8 mouse cellular contexts compared by ENCODE assay signal in genomic region chr3:96238954-96239793, GRCm38 (mm10). TPM values are rescaled to one million over a fixed set of nuclear protein-coding genes. Genes with fewer than 3 reads are reported as not detected.
DNase-seq lines count a peak whose midpoint lies in the region; ATAC-seq and TF ChIP-seq lines count a peak whose summit lies in the region.
"Not testable (repeated sequence)": the region's sequence is repeated elsewhere in the genome, so short reads cannot be mapped to it uniquely, and the experiment has no call there.

TSS of gene Hist2h3c2 (minus strand) at chr3:96239127.

- TF ChIP-seq POLR2A in cortical plate, adult 2 months (IDR thresholded peaks at IDR 0.05; ENCODE audit: extremely low read depth, insufficient read depth, low read length); testis, adult 2 months (IDR thresholded peaks at IDR 0.05; ENCODE audit: control insufficient read depth, low read depth, low read length): not testable (repeated sequence)
- TF ChIP-seq POLR2A in lung, adult 2 months (IDR thresholded peaks at IDR 0.05; ENCODE audit: borderline replicate concordance, extremely low read depth, low read depth, low read length): peak; percentile 29; the same call in 1 of the 2 replicates

- peak within 1 kb of the TSS; percentile 77; the same call in 1 of the 2 replicates for H3K27ac ChIP-seq in cortical plate, adult 2 months (ENCODE audit: insufficient read depth, low read length)
- peak within 1 kb of the TSS; percentile 76 for H3K27ac ChIP-seq in hindbrain, embryonic 12.5 days
- H3K27ac ChIP-seq in neural tube, embryonic 12.5 days: 0 out of 2 replicates have a peak within 1 kb of the TSS, but pooled peaks have one; percentile 2
- peak within 1 kb of the TSS; percentile 76 for H3K27ac ChIP-seq in testis, adult 2 months (ENCODE audit: control insufficient read depth, insufficient read depth, low read depth, low read length)

- ATAC-seq in hindbrain, embryonic 12.5 days (ENCODE audit: low FRiP score): peak; percentile 93
- peak; percentile 91 for ATAC-seq in neural tube, embryonic 12.5 days (ENCODE audit: low FRiP score, low read depth)

- not testable (repeated sequence) for H3K9me3 ChIP-seq in hindbrain, embryonic 12.5 days (replicated peaks); neural tube, embryonic 12.5 days

- H3K4me3 ChIP-seq in cortical plate, adult 2 months (ENCODE audit: insufficient read depth, low read length): peak within 1 kb of the TSS; percentile 69
- H3K4me3 ChIP-seq in hindbrain, embryonic 12.5 days: peak within 1 kb of the TSS; percentile 37
- H3K4me3 ChIP-seq in lung, adult 2 months (replicated peaks; ENCODE audit: extremely low read depth, low read depth, low read length): peak within 1 kb of the TSS; percentile 54
- peak within 1 kb of the TSS; percentile 40 for H3K4me3 ChIP-seq in neural tube, embryonic 12.5 days
- peak within 1 kb of the TSS; percentile 85 for H3K4me3 ChIP-seq in testis, adult 2 months (ENCODE audit: control insufficient read depth, low read depth, low read length)

- WGBS in hindbrain, embryonic 12.5 days: 0% methylated on average over 11 of the region's 68 CpGs
- WGBS in lung, adult 2 months: under 1% methylated on average over 29 of the region's 68 CpGs
- WGBS in neural tube, embryonic 12.5 days: under 1% methylated on average over 17 of the region's 68 CpGs

- not testable (repeated sequence) for H3K36me3 ChIP-seq in hindbrain, embryonic 12.5 days; neural tube, embryonic 12.5 days; testis, adult 2 months (ENCODE audit: control insufficient read depth, insufficient read depth, low read length)

- DNase-seq in adrenal gland, adult (ENCODE audit: inconsistent age in 2 of 2, low spot score in 1 of 2): peak; percentile 63 to 83
- DNase-seq in gastrocnemius, postnatal 25 days: peak; percentile 85
- peak; percentile 38 for DNase-seq in layer of hippocampus, adult 9-11 months
- DNase-seq in lung, adult 2 months: peak; percentile 57

- H3K4me1 ChIP-seq in cortical plate, adult 2 months (ENCODE audit: control insufficient read depth, insufficient read depth, low read length); testis, adult 2 months (ENCODE audit: control insufficient read depth, insufficient read depth, low read length): not testable (repeated sequence)
- peaks cover 17% of the 10 kb centered on the region for H3K4me1 ChIP-seq in hindbrain, embryonic 12.5 days
- peaks cover 14% of the 10 kb centered on the region for H3K4me1 ChIP-seq in lung, adult 2 months (ENCODE audit: control insufficient read depth, insufficient read depth, low read length)
- peaks cover 16% of the 10 kb centered on the region for H3K4me1 ChIP-seq in neural tube, embryonic 12.5 days

- H3K4me2 ChIP-seq in hindbrain, embryonic 12.5 days (replicated peaks): peak within 1 kb of the TSS; percentile 55
- peak within 1 kb of the TSS; percentile 56 for H3K4me2 ChIP-seq in neural tube, embryonic 12.5 days (replicated peaks)

- not testable (repeated sequence) for H3K27me3 ChIP-seq in hindbrain, embryonic 12.5 days; neural tube, embryonic 12.5 days (replicated peaks); testis, adult 2 months (ENCODE audit: control insufficient read depth, insufficient read depth, low read length)

- not testable (repeated sequence) for TF ChIP-seq CTCF in cortical plate, adult 2 months (IDR thresholded peaks at IDR 0.05; ENCODE audit: extremely low read depth, insufficient read depth, low read length); lung, adult 2 months (IDR thresholded peaks at IDR 0.05; ENCODE audit: insufficient read depth, low read length); testis, adult 2 months (IDR thresholded peaks at IDR 0.05; ENCODE audit: control insufficient read depth, insufficient read depth, insufficient replicate concordance, low read depth, low read length)

- peak within 1 kb of the TSS; percentile 56 for H3K9ac ChIP-seq in hindbrain, embryonic 12.5 days
- peak within 1 kb of the TSS; percentile 64 for H3K9ac ChIP-seq in neural tube, embryonic 12.5 days

RNA-seq across cellular contexts. Expression of gene Hist2h3c2, which starts in this region (rescaled TPM):
- 9.2 and 10.1 TPM in 2 replicates for polyA plus RNA-seq in cortical plate, adult 2 months (2012; rRNA removed)
- total RNA-seq in gastrocnemius, postnatal 25 days (2021): 10 to 100 TPM in 1 of 2 experiments, 1 to 10 TPM in 1; 7.1 to 11.4 TPM
- polyA plus RNA-seq in hindbrain, embryonic 12.5 days (2016; fragmentation: Nextera tagmentation; extraction: Ambion mirVana): 4.9 and 6.7 TPM in 2 replicates
- 17.3 and 35.2 TPM in 2 replicates for polyA plus RNA-seq in lung, adult 2 months (2012; rRNA removed)
- 5.0 and 8.2 TPM in 2 replicates for polyA plus RNA-seq in neural tube, embryonic 12.5 days (2016; fragmentation: Nextera tagmentation; extraction: Ambion mirVana)
- 18.0 and 18.3 TPM in 2 replicates for polyA plus RNA-seq in testis, adult 2 months (2012; rRNA removed)

Comparison
In these comparisons a context has a peak if more than half of its experiments do, and no peak if none do; other contexts are left out.
1. Peak in every context shown above with its lines: DNase-seq, ATAC-seq, H3K4me3 ChIP-seq and H3K27ac ChIP-seq.
2. H3K27ac ChIP-seq: peak in every context shown above with its lines; median percentile 77 in cortical plate, adult 2 months; 76 in hindbrain, embryonic 12.5 days; 76 in testis, adult 2 months; 2 in neural tube, embryonic 12.5 days.